Mouse (Mus musculus): ENCODE measurements around the gene 1700003E16Rik. TPM values are rescaled to one million over a fixed set of nuclear protein-coding genes. Genes with fewer than 3 reads are reported as not detected.

1700003E16Rik gene
- polyA plus RNA-seq, 1 experiment from 2014 or later: 5.2 TPM

- Histone ChIP-seq H3K4me2 (replicated peaks) (no peak overlapping the region), H3K4me3 (no peak overlapping the region), H3K9ac (no peak overlapping the region)
These were observed 37.4 kb downstream of the 1700003E16Rik start for GRCm38 (mm10) chr6:83193571-83193970.

GRCm38 (mm10) chr6:83197345-83198004, 41.3 kb downstream of the 1700003E16Rik start:
- ATAC-seq (ENCODE audit: low FRiP score): peak; percentile 38; the same call in 1 of the 2 replicates
- 41% methylated on average over 15 of the region's 15 CpGs for WGBS

More at GRCm38 (mm10) chr6:83193571-83193970, 37.4 kb downstream of the 1700003E16Rik start:
- 94% methylated on average over 7 of the region's 7 CpGs for WGBS
- Histone ChIP-seq H3K27me3 (no peaks in the 10 kb centered on the region), H3K27ac (no peak overlapping the region), H3K36me3 (peaks cover 99% of the 10 kb centered on the region), H3K4me1 (peaks cover 1% of the 10 kb centered on the region; the same call in 1 of the 2 replicates), H3K9me3 (replicated peaks) (no peaks in the 10 kb centered on the region)
- no peak for ATAC-seq (ENCODE audit: low FRiP score)

GRCm38 (mm10) chr6:83203320-83203719, 47.1 kb downstream of the 1700003E16Rik start:
- Histone ChIP-seq H3K4me3 (no peak overlapping the region), H3K27me3 (no peaks in the 10 kb centered on the region), H3K9ac (no peak overlapping the region), H3K36me3 (peaks cover 28% of the 10 kb centered on the region), H3K4me2 (replicated peaks) (no peak overlapping the region), H3K9me3 (replicated peaks) (no peaks in the 10 kb centered on the region), H3K27ac (no peak overlapping the region), H3K4me1 (peaks cover 3% of the 10 kb centered on the region; the same call in 1 of the 2 replicates)
- no peak for ATAC-seq (ENCODE audit: low FRiP score)
- WGBS: 85% methylated on average over 4 of the region's 4 CpGs

More at GRCm38 (mm10) chr6:83197345-83198004, 41.3 kb downstream of the 1700003E16Rik start:
- H3K4me3 ChIP-seq: no peak overlapping the region
- H3K27me3 ChIP-seq: no peaks in the 10 kb centered on the region
- H3K9ac ChIP-seq: no peak overlapping the region
- H3K4me2 ChIP-seq (replicated peaks): no peak overlapping the region
- no peaks in the 10 kb centered on the region for H3K9me3 ChIP-seq (replicated peaks)
- H3K36me3 ChIP-seq: peaks cover 85% of the 10 kb centered on the region
- H3K27ac ChIP-seq: no peak overlapping the region
- H3K4me1 ChIP-seq: no peaks in the 10 kb centered on the region

GRCm38 (mm10) chr6:83205851-83206250, 49.6 kb downstream of the 1700003E16Rik start:
- WGBS: 94% methylated on average over 3 of the region's 3 CpGs
- Histone ChIP-seq H3K27ac (no peak overlapping the region), H3K36me3 (peaks cover 5% of the 10 kb centered on the region), H3K27me3 (no peaks in the 10 kb centered on the region), H3K4me1 (peaks cover 10% of the 10 kb centered on the region; the same call in 1 of the 2 replicates), H3K4me3 (no peak overlapping the region), H3K9ac (no peak overlapping the region), H3K4me2 (replicated peaks) (no peak overlapping the region), H3K9me3 (replicated peaks) (no peaks in the 10 kb centered on the region)
- no peak for ATAC-seq (ENCODE audit: low FRiP score)

- Histone ChIP-seq H3K36me3 (0 out of 2 replicates have a peak, but pooled peaks cover under 1% of the 10 kb centered on the region), H3K4me3 (no peak overlapping the region), H3K27me3 (no peaks in the 10 kb centered on the region), H3K9me3 (replicated peaks) (no peaks in the 10 kb centered on the region), H3K4me1 (peaks cover 12% of the 10 kb centered on the region), H3K27ac (no peak overlapping the region), H3K9ac (no peak overlapping the region), H3K4me2 (replicated peaks) (no peak overlapping the region)
- WGBS: 77% methylated on average over 11 of the region's 11 CpGs
- no peak for ATAC-seq (ENCODE audit: low FRiP score)
These were observed 50.1 kb downstream of the 1700003E16Rik start for GRCm38 (mm10) chr6:83206321-83206720.

- no peak overlapping the region for H3K27ac ChIP-seq
- no peaks in the 10 kb centered on the region for H3K27me3 ChIP-seq
- WGBS: 79% methylated on average over 9 of the region's 9 CpGs
- H3K4me3 ChIP-seq: no peak overlapping the region
- H3K9ac ChIP-seq: no peak overlapping the region
- H3K4me2 ChIP-seq (replicated peaks): no peak overlapping the region
- H3K36me3 ChIP-seq: no peaks in the 10 kb centered on the region
- H3K9me3 ChIP-seq (replicated peaks): no peaks in the 10 kb centered on the region
- ATAC-seq (ENCODE audit: low FRiP score): no peak
- peaks cover 18% of the 10 kb centered on the region for H3K4me1 ChIP-seq
These were observed 51.3 kb downstream of the 1700003E16Rik start for GRCm38 (mm10) chr6:83207361-83208049.

GRCm38 (mm10) chr6:83208050-83208400, 51.8 kb downstream of the 1700003E16Rik start:
- Histone ChIP-seq H3K27me3 (no peaks in the 10 kb centered on the region), H3K4me3 (no peak overlapping the region), H3K9ac (no peak overlapping the region), H3K9me3 (replicated peaks) (no peaks in the 10 kb centered on the region), H3K36me3 (no peaks in the 10 kb centered on the region), H3K4me1 (peaks cover 18% of the 10 kb centered on the region), H3K27ac (no peak overlapping the region), H3K4me2 (replicated peaks) (no peak overlapping the region)
- ATAC-seq (ENCODE audit: low FRiP score): no peak
- 85% methylated on average over 2 of the region's 2 CpGs for WGBS

- Histone ChIP-seq H3K4me1 (peaks cover 23% of the 10 kb centered on the region), H3K36me3 (no peaks in the 10 kb centered on the region), H3K4me3 (no peak overlapping the region), H3K27me3 (no peaks in the 10 kb centered on the region), H3K9ac (no peak overlapping the region), H3K27ac (no peak overlapping the region), H3K4me2 (replicated peaks) (no peak overlapping the region), H3K9me3 (replicated peaks) (no peaks in the 10 kb centered on the region)
- ATAC-seq (ENCODE audit: low FRiP score): no peak
- 45% methylated on average over 2 of the region's 2 CpGs for WGBS
These were observed 54.3 kb downstream of the 1700003E16Rik start for GRCm38 (mm10) chr6:83210495-83210894.

GRCm38 (mm10) chr6:83211526-83211925, 55.3 kb downstream of the 1700003E16Rik start:
- Histone ChIP-seq H3K27me3 (no peaks in the 10 kb centered on the region), H3K27ac (peak overlapping the region; percentile 23; the same call in 1 of the 2 replicates), H3K4me2 (replicated peaks) (no peak overlapping the region), H3K9ac (no peak overlapping the region), H3K4me3 (no peak overlapping the region), H3K9me3 (replicated peaks) (no peaks in the 10 kb centered on the region), H3K4me1 (peaks cover 25% of the 10 kb centered on the region), H3K36me3 (no peaks in the 10 kb centered on the region)
- WGBS: 21% methylated on average over 5 of the region's 5 CpGs
- peak; percentile 32 for ATAC-seq (ENCODE audit: low FRiP score)

Other genes starting within 250 kb of the 1700003E16Rik start
- 10.8 and 10.9 TPM in 2 replicates for gene Sema4f, start 216.6 kb upstream of the 1700003E16Rik start, polyA plus RNA-seq (2016; fragmentation: Nextera tagmentation; extraction: Ambion mirVana)
- 0.20 and 1.1 TPM in 2 replicates for gene M1ap, start 209.5 kb upstream of the 1700003E16Rik start, polyA plus RNA-seq (2016; fragmentation: Nextera tagmentation; extraction: Ambion mirVana)
- 8.5 and 10.3 TPM in 2 replicates for gene Dok1, start 122.9 kb upstream of the 1700003E16Rik start, polyA plus RNA-seq (2016; fragmentation: Nextera tagmentation; extraction: Ambion mirVana)
- 16.8 and 19.2 TPM in 2 replicates for gene Loxl3, start 122.2 kb upstream of the 1700003E16Rik start, polyA plus RNA-seq (2016; fragmentation: Nextera tagmentation; extraction: Ambion mirVana)
- 149 and 158 TPM in 2 replicates for gene Aup1, start 101.9 kb upstream of the 1700003E16Rik start, polyA plus RNA-seq (2016; fragmentation: Nextera tagmentation; extraction: Ambion mirVana)
- 59.9 and 63.4 TPM in 2 replicates for gene Htra2, start 101.1 kb upstream of the 1700003E16Rik start, polyA plus RNA-seq (2016; fragmentation: Nextera tagmentation; extraction: Ambion mirVana)
- gene Dqx1, start 98.6 kb upstream of the 1700003E16Rik start, polyA plus RNA-seq (2016; fragmentation: Nextera tagmentation; extraction: Ambion mirVana): 0.76 and 1.2 TPM in 2 replicates
- 4.4 and 6.0 TPM in 2 replicates for gene Tlx2, start 86.1 kb upstream of the 1700003E16Rik start, polyA plus RNA-seq (2016; fragmentation: Nextera tagmentation; extraction: Ambion mirVana)
- gene Pcgf1, start 78.5 kb upstream of the 1700003E16Rik start, polyA plus RNA-seq (2016; fragmentation: Nextera tagmentation; extraction: Ambion mirVana): 39.1 and 39.5 TPM in 2 replicates
- 0.69 TPM in 1 of 2 replicates, not detected in the other for gene Lbx2, start 70.0 kb upstream of the 1700003E16Rik start, polyA plus RNA-seq (2016; fragmentation: Nextera tagmentation; extraction: Ambion mirVana)
- 3.3 and 3.9 TPM in 2 replicates for gene Ccdc142, start 54.8 kb upstream of the 1700003E16Rik start, polyA plus RNA-seq (2016; fragmentation: Nextera tagmentation; extraction: Ambion mirVana)
- gene Gm42688, start 54.8 kb upstream of the 1700003E16Rik start, polyA plus RNA-seq (2016; fragmentation: Nextera tagmentation; extraction: Ambion mirVana): 3.6 and 5.0 TPM in 2 replicates
- 110 and 124 TPM in 2 replicates for gene Mrpl53, start 47.4 kb upstream of the 1700003E16Rik start, polyA plus RNA-seq (2016; fragmentation: Nextera tagmentation; extraction: Ambion mirVana)
- gene Mogs, start 40.9 kb upstream of the 1700003E16Rik start, polyA plus RNA-seq (2016; fragmentation: Nextera tagmentation; extraction: Ambion mirVana): 42.6 TPM in 2 replicates
- 206 and 212 TPM in 2 replicates for gene Wbp1, start 34.8 kb upstream of the 1700003E16Rik start, polyA plus RNA-seq (2016; fragmentation: Nextera tagmentation; extraction: Ambion mirVana)
- 19.6 and 19.9 TPM in 2 replicates for gene Ino80b, start 31.0 kb upstream of the 1700003E16Rik start, polyA plus RNA-seq (2016; fragmentation: Nextera tagmentation; extraction: Ambion mirVana)
- gene Rtkn, start 20.9 kb upstream of the 1700003E16Rik start, polyA plus RNA-seq (2016; fragmentation: Nextera tagmentation; extraction: Ambion mirVana): 40.7 and 42.6 TPM in 2 replicates
- gene Wdr54, start within 50 bp of the 1700003E16Rik start, polyA plus RNA-seq (2016; fragmentation: Nextera tagmentation; extraction: Ambion mirVana): 11.2 and 11.5 TPM in 2 replicates
- 158 and 168 TPM in 2 replicates for gene Dctn1, start 9.5 kb downstream of the 1700003E16Rik start, polyA plus RNA-seq (2016; fragmentation: Nextera tagmentation; extraction: Ambion mirVana)
- 5.0 and 6.1 TPM in 2 replicates for gene Slc4a5, start 63.4 kb downstream of the 1700003E16Rik start, polyA plus RNA-seq (2016; fragmentation: Nextera tagmentation; extraction: Ambion mirVana)
- gene Mthfd2, start 169.5 kb downstream of the 1700003E16Rik start, polyA plus RNA-seq (2016; fragmentation: Nextera tagmentation; extraction: Ambion mirVana): 29.8 and 30.0 TPM in 2 replicates
- gene Mob1a, start 169.6 kb downstream of the 1700003E16Rik start, polyA plus RNA-seq (2016; fragmentation: Nextera tagmentation; extraction: Ambion mirVana): 52.5 and 55.4 TPM in 2 replicates
- 88.5 and 92.1 TPM in 2 replicates for gene Bola3, start 192.7 kb downstream of the 1700003E16Rik start, polyA plus RNA-seq (2016; fragmentation: Nextera tagmentation; extraction: Ambion mirVana)